Mouse (Mus musculus) forebrain, embryonic 12.5 days (tissue): ENCODE measurements around the gene Pak7. TPM values are rescaled to one million over a fixed set of nuclear protein-coding genes. Genes with fewer than 3 reads are reported as not detected.

Source experiments
- ATAC-seq: fragments of 200-750 bp; cut with Nextera tagmentation; 2 replicates; pipeline ENCODE4 v1.8.0; 2017; ENCODE audit warnings: moderate TSS enrichment; ENCODE audit not compliant: low FRiP score
- H3K27ac ChIP-seq: fragments of 300-500 bp; sonication (generic); 2 replicates; pipeline ENCODE4 v1.5.1; 2016; ENCODE audit warnings: mild to moderate bottlenecking
- H3K27me3 ChIP-seq: fragments of 300-500 bp; sonication (generic); 2 replicates; pipeline ENCODE4 v1.6.1; 2016; ENCODE audit warnings: mild to moderate bottlenecking
- H3K36me3 ChIP-seq: fragments of 300-500 bp; sonication (generic); replicated peaks from 2 replicates; pipeline ENCODE4 v1.6.1; 2016; ENCODE audit warnings: mild to moderate bottlenecking
- H3K4me1 ChIP-seq: fragments of 300-500 bp; sonication (generic); 2 replicates; pipeline ENCODE4 v1.6.1; 2016
- H3K4me2 ChIP-seq: fragments of 300-500 bp; sonication (generic); 2 replicates; pipeline ENCODE4 v1.6.1; 2016; ENCODE audit warnings: mild to moderate bottlenecking, moderate library complexity
- H3K4me3 ChIP-seq: fragments of 300-500 bp; sonication (generic); replicated peaks from 2 replicates; pipeline ENCODE4 v1.5.1; 2016; ENCODE audit warnings: mild to moderate bottlenecking
- H3K9ac ChIP-seq: fragments of 300-500 bp; sonication (generic); 2 replicates; pipeline ENCODE4 v1.6.1; 2016; ENCODE audit warnings: mild to moderate bottlenecking
- H3K9me3 ChIP-seq: fragments of 300-500 bp; sonication (generic); 2 replicates; pipeline ENCODE4 v1.6.1; 2016
- WGBS: fragments of 180-500 bp; shearing (Covaris S2); methylation state at CpG from one replicate; pipeline ENCODE4 v1.1.7; 2016; 5-methylcytosine and 5-hydroxymethylcytosine counted together
- polyA plus RNA-seq: library from polyadenylated mRNA; unstranded; fragments of >200 nt; fragmentation: Nextera tagmentation; extraction: Ambion mirVana; gene quantifications from 2 replicates; pipeline ENCODE4 v1.2.1, GENCODE M21; 2016

Gene Pak7
- polyA plus RNA-seq, 1 experiment from 2014 or later, result 15.8 TPM

GRCm38 (mm10) chr2:136064356-136064755 lies 323.4 kb downstream of the Pak7 start:
- Histone ChIP-seq H3K36me3 (no peaks in the 10 kb centered on the region), H3K9me3 (no peaks in the 10 kb centered on the region), H3K27ac (no peak overlapping the region), H3K27me3 (peaks cover 22% of the 10 kb centered on the region), H3K9ac (no peak overlapping the region), H3K4me2 (no peak overlapping the region), H3K4me3 (no peak overlapping the region), H3K4me1 (peaks cover 4% of the 10 kb centered on the region)
- WGBS, result 71% methylated on average over 1 of the region's 1 CpGs
- peak; percentile 69; the same call in 1 of the 2 replicates for ATAC-seq

- H3K9me3 ChIP-seq, result no peaks in the 10 kb centered on the region
- WGBS, result 1% methylated on average over 37 of the region's 37 CpGs
- H3K4me1 ChIP-seq, result peaks cover 21% of the 10 kb centered on the region
- no peak for ATAC-seq
- H3K4me3 ChIP-seq, result peak overlapping the region; percentile 37
- 0 out of 2 replicates have a peak overlapping the region, but pooled peaks have one; percentile 7 for H3K9ac ChIP-seq
- H3K27me3 ChIP-seq, result peaks cover 43% of the 10 kb centered on the region
- H3K36me3 ChIP-seq, result no peaks in the 10 kb centered on the region
- no peak overlapping the region for H3K27ac ChIP-seq
- H3K4me2 ChIP-seq, result peak overlapping the region; percentile 62
Measured at GRCm38 (mm10) chr2:136059029-136059669, 328.6 kb downstream of the Pak7 start.

DNA sequence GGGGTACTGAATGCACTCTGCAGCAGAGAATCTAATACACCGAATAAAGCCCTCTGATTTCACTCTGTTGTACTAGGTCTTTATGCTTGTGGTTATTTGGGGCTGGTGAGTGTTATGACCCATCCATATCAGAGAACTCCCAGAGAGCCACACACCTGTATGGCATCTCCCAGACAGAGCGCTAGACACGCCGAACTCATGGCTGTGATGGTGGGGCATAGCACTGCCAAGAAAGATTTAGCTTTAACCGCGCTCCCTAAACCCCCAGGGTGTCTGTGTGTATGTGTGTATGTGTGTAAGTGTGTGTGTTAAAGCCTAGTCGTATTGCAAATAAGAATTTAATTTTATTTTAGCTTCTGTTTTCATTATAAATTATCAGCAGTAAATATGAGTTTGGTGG lies 329.4 kb downstream of the Pak7 start:
- H3K36me3 ChIP-seq, result no peaks in the 10 kb centered on the region
- 2% methylated on average over 7 of the region's 7 CpGs for WGBS
- peaks cover 43% of the 10 kb centered on the region for H3K27me3 ChIP-seq
- no peak overlapping the region for H3K9ac ChIP-seq
- peak overlapping the region; percentile 37 for H3K4me3 ChIP-seq
- no peaks in the 10 kb centered on the region for H3K9me3 ChIP-seq
- H3K4me1 ChIP-seq, result peaks cover 21% of the 10 kb centered on the region
- no peak overlapping the region for H3K27ac ChIP-seq
- ATAC-seq, result no peak
- H3K4me2 ChIP-seq, result peak overlapping the region; percentile 62

GRCm38 (mm10) chr2:136057861-136058331 lies 329.9 kb downstream of the Pak7 start:
- Histone ChIP-seq H3K9me3 (no peaks in the 10 kb centered on the region), H3K27me3 (peaks cover 43% of the 10 kb centered on the region), H3K4me2 (peak overlapping the region; percentile 62), H3K9ac (no peak overlapping the region), H3K4me3 (peak overlapping the region; percentile 37), H3K27ac (no peak overlapping the region), H3K36me3 (no peaks in the 10 kb centered on the region), H3K4me1 (peaks cover 21% of the 10 kb centered on the region)
- ATAC-seq, result 0 out of 2 replicates have a peak, but pooled peaks have one; percentile 46
- 3% methylated on average over 19 of the region's 19 CpGs for WGBS

DNA sequence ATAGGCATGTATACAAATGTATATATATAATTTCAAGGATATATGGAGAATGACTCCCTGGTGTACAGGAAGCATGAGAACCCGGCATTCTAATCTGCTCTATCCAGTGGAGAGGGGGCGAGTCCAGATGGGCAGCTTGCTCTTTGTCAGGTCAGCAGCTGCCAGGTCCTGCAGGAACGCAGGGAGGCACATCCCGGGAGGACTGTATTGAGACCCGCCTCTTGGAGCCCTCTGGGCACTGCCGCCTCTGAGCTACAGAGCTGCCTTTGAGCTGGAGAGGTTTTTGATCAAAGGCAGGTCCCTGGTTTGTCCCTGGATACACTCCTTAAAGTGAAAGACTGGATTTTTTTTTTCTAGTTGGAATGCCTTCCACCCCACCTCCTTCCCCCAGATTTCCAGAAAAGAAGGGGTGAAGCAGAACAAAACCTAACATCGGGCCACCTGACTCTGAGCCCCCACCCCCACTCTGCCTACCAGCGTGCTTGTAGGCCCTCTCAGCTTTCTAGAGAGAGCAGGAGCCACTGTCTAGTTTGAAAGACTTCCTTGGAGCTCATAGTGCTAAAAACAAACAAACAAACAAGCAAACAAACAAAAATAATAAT lies 336.0 kb downstream of the Pak7 start, which contains the start of gene Lamp5:
TSS of gene Lamp5 (plus strand) at position 552 of the 602 bp plus-strand sequence.
- ATAC-seq, result peak; percentile 79
- H3K27ac ChIP-seq, result no peak within 1 kb of the TSS
- H3K9ac ChIP-seq, result no peak within 1 kb of the TSS
- peak within 1 kb of the TSS; percentile 22 for H3K4me3 ChIP-seq
- peak within 1 kb of the TSS; percentile 48 for H3K4me2 ChIP-seq
- H3K4me1 ChIP-seq, result peaks cover 13% of the 10 kb centered on the region
- no peaks in the 10 kb centered on the region for H3K9me3 ChIP-seq
- H3K36me3 ChIP-seq, result no peaks in the 10 kb centered on the region
- peaks cover 19% of the 10 kb centered on the region for H3K27me3 ChIP-seq
- WGBS, result 2% methylated on average over 8 of the region's 8 CpGs

DNA sequence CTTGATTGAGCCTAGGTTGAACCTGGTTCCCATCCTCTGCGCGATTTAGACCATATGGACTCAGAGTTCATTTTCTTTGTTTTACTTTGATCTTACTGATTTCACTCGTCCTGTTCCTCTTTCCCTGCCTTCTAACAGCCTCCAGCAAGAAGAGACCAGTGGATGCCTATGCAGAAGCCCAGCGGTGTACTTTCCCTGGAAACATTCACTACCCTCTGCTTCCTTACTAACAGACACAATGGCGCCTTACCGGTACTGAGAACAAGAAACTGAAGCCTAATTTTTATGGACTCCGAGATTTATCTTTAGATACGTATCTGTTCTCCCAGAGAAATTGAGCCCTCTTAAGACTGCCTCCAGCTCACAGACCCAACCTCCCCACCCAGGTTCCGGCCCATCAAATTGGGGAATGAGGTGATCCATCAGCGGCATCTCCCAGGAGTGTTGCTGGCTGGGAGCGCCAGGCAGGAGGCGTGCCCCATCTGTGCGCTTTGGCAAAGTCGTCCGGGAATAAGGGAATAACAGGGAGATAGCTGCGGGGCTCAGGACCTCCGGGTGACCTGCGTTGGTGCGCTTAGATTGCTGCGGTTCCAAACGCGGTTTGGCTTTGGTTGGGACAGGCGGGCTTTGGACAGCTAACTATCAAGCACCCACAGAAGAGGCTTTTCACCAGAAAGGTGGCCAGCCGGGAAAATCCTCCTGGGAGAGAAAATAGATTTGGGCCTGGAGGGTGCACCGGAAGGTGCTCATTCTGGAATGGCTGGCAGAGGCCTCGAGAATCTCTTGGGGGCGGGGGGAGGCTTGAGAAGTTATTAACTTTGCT lies 336.8 kb downstream of the Pak7 start:
- Histone ChIP-seq H3K27me3 (peaks cover 19% of the 10 kb centered on the region), H3K9me3 (no peaks in the 10 kb centered on the region), H3K36me3 (no peaks in the 10 kb centered on the region), H3K27ac (no peak overlapping the region), H3K4me2 (peak overlapping the region; percentile 48), H3K9ac (no peak overlapping the region), H3K4me1 (peaks cover 13% of the 10 kb centered on the region), H3K4me3 (peak overlapping the region; percentile 22)
- WGBS, result 15% methylated on average over 27 of the region's 27 CpGs
- ATAC-seq, result peak; percentile 27

GRCm38 (mm10) chr2:136048464-136048863 lies 339.3 kb downstream of the Pak7 start:
- Histone ChIP-seq H3K27ac (no peak overlapping the region), H3K9ac (no peak overlapping the region), H3K27me3 (peaks cover 19% of the 10 kb centered on the region), H3K4me2 (no peak overlapping the region), H3K4me3 (no peak overlapping the region), H3K4me1 (peaks cover 13% of the 10 kb centered on the region), H3K9me3 (no peaks in the 10 kb centered on the region), H3K36me3 (no peaks in the 10 kb centered on the region)
- no peak for ATAC-seq
- WGBS, result 93% methylated on average over 4 of the region's 4 CpGs

Other genes starting within 250 kb of the Pak7 start
- 0.66 and 1.0 TPM in 2 replicates for gene Ankef1, start 113.9 kb upstream of the Pak7 start, polyA plus RNA-seq